Mouse (Mus musculus) activated CD4-positive, CD25-positive, alpha-beta regulatory T cell, adult 4 months (primary cell): ENCODE measurements around the gene Eno2. TPM values are rescaled to one million over a fixed set of nuclear protein-coding genes. Genes with fewer than 3 reads are reported as not detected.

ENCODE experiments used
- ATAC-seq: one replicate; pipeline ENCODE4 v1.8.0; 2017
- polyA plus RNA-seq, 2 experiments: library from polyadenylated mRNA; unstranded; fragments of 100-300 nt; shearing (Covaris generic); gene quantifications; one replicate each; pipeline ENCODE4 v1.2.1; 2017

Eno2 gene
- polyA plus RNA-seq, 2 experiments from 2014 or later, result 4.4 to 4.7 TPM

GRCm38 (mm10) chr6:124739231-124739796 is 30.2 kb downstream of the Eno2 start:
- no peak for ATAC-seq

GRCm38 (mm10) chr6:124738511-124739023 is 30.9 kb downstream of the Eno2 start, which contains the start of gene Ptpn6:
Gene Ptpn6, minus strand, starts transcription at chr6:124738714.
- ATAC-seq, result no peak

- no peak for ATAC-seq
These were observed 32.4 kb downstream of the Eno2 start for GRCm38 (mm10) chr6:124737040-124737439.

GRCm38 (mm10) chr6:124734417-124734816 is 35.1 kb downstream of the Eno2 start:
- no peak for ATAC-seq

- peak; percentile 80 for ATAC-seq
These were observed 36.8 kb downstream of the Eno2 start for GRCm38 (mm10) chr6:124732476-124733370.

GRCm38 (mm10) chr6:124731038-124731437 is 38.4 kb downstream of the Eno2 start:
- ATAC-seq, result no peak

GRCm38 (mm10) chr6:124729850-124730705 is 39.4 kb downstream of the Eno2 start:
- ATAC-seq, result peak; percentile 36

- no peak for ATAC-seq
These were observed 40.9 kb downstream of the Eno2 start for GRCm38 (mm10) chr6:124728621-124729020.

- ATAC-seq, result no peak
These were observed 45.0 kb downstream of the Eno2 start for GRCm38 (mm10) chr6:124724472-124724871.

GRCm38 (mm10) chr6:124723541-124723940 is 45.9 kb downstream of the Eno2 start:
- peak; percentile 72 for ATAC-seq

GRCm38 (mm10) chr6:124722876-124723473 is 46.5 kb downstream of the Eno2 start:
- peak; percentile 30 for ATAC-seq

- ATAC-seq, result peak; percentile 19
These were observed 48.6 kb downstream of the Eno2 start for GRCm38 (mm10) chr6:124720904-124721303.

GRCm38 (mm10) chr6:124719354-124719978 is 50.0 kb downstream of the Eno2 start:
- ATAC-seq, result no peak

GRCm38 (mm10) chr6:124718703-124719102 is 50.8 kb downstream of the Eno2 start:
- ATAC-seq, result no peak

- no peak for ATAC-seq
These were observed 51.5 kb downstream of the Eno2 start for GRCm38 (mm10) chr6:124717968-124718367.

- ATAC-seq, result no peak
These were observed 52.5 kb downstream of the Eno2 start for GRCm38 (mm10) chr6:124716864-124717490.

- no peak for ATAC-seq
These were observed 56.6 kb downstream of the Eno2 start for GRCm38 (mm10) chr6:124712918-124713317.

GRCm38 (mm10) chr6:124711824-124712782 is 57.4 kb downstream of the Eno2 start, which contains the start of the genes Emg1 and Phb2:
Gene Emg1, minus strand, starts transcription at chr6:124712178.
Gene Phb2, plus strand, starts transcription at chr6:124712336.
- peak; percentile 97 for ATAC-seq
